Mouse (Mus musculus) heart, embryonic 11.5 days (tissue): Measurements from ENCODE around the gene Art4. TPM values are rescaled to one million over a fixed set of nuclear protein-coding genes. Genes with fewer than 3 reads are reported as not detected.

ENCODE experiments used
- ATAC-seq: fragments of 200-750 bp; cut with Nextera tagmentation; replicated peaks from 2 replicates; pipeline ENCODE4 v1.8.0; 2017; ENCODE audit warnings: moderate library complexity; ENCODE audit not compliant: insufficient number of reproducible peaks, low FRiP score, low TSS enrichment
- H3K27ac ChIP-seq: fragments of 300-500 bp; sonication (generic); 2 replicates; pipeline ENCODE4 v1.5.1; 2014; ENCODE audit warnings: mild to moderate bottlenecking, low read depth, low read length
- H3K27me3 ChIP-seq: fragments of 300-500 bp; sonication (generic); 2 replicates; pipeline ENCODE4 v1.6.1; 2014; ENCODE audit warnings: mild to moderate bottlenecking, low read length, mixed read lengths; ENCODE audit not compliant: control insufficient read depth, insufficient read depth
- H3K36me3 ChIP-seq: fragments of 300-500 bp; sonication (generic); 2 replicates; pipeline ENCODE4 v1.6.1; 2014; ENCODE audit warnings: mild to moderate bottlenecking, low read length, moderate library complexity, mixed read lengths; ENCODE audit not compliant: control insufficient read depth, insufficient read depth
- H3K4me1 ChIP-seq: fragments of 300-500 bp; sonication (generic); 2 replicates; pipeline ENCODE4 v1.6.1; 2014; ENCODE audit warnings: low read length; ENCODE audit not compliant: control insufficient read depth, insufficient read depth
- H3K4me2 ChIP-seq: fragments of 300-500 bp; sonication (generic); 2 replicates; pipeline ENCODE4 v1.6.1; 2014; ENCODE audit warnings: mild to moderate bottlenecking, moderate library complexity
- H3K4me3 ChIP-seq: fragments of 300-500 bp; sonication (generic); 2 replicates; pipeline ENCODE4 v1.5.1; 2014; ENCODE audit warnings: low read depth, low read length
- H3K9ac ChIP-seq: fragments of 300-500 bp; sonication (generic); 2 replicates; pipeline ENCODE4 v1.6.1; 2014; ENCODE audit warnings: mild to moderate bottlenecking, low read depth, low read length, moderate library complexity
- H3K9me3 ChIP-seq: fragments of 300-500 bp; sonication (generic); replicated peaks from 2 replicates; pipeline ENCODE4 v1.6.1; 2016; ENCODE audit warnings: low read length; ENCODE audit not compliant: control insufficient read depth
- WGBS: fragments of 180-500 bp; shearing (Covaris S2); extraction: QIAGEN DNeasy Blood & Tissue Kit; methylation state at CpG from one replicate; pipeline ENCODE4 v1.1.7; 2014; ENCODE audit not compliant: insufficient replicate concordance; 5-methylcytosine and 5-hydroxymethylcytosine counted together
- polyA plus RNA-seq: library from polyadenylated mRNA; unstranded; fragments of >200 nt; fragmentation: Nextera tagmentation; extraction: Ambion mirVana; gene quantifications from 2 replicates; pipeline ENCODE4 v1.2.1, GENCODE M21; 2014

Art4 gene
- polyA plus RNA-seq = 13.2 and 15.1 TPM in 2 replicates

DNA sequence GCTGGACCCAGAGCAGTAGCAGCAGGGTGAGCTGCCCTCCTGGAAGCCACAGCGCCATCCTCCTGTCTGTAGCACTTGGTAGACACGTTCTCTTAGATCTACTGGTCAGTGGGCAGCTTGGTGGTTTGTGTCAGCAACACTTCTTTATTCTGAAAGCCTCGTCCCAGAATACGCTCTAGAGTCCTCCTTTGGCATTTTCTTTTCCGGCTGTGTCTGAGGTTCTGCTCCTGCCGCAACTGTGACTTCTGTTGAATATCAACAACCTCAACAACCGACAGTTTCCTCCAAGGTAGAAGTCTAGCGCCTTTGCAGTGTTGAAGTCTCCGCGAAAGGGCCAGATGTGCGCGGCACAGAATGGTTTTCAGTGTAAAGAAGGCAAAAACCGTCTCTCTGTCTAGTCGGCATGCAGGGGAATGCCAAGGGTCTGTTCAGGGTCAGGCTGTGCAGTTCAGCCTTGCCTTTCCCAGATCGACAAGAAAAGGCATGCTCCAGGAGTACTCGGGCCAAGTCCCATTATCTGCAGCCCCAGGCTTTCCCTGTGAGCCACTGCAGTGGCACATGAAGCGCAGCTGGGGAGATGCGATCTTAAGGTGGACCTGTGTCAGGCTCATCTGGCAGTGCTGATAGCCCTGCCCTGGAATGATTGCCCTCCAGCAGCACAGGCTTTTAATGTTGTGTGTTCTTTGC is at the start of gene Art4:
TSS of gene Art4 (minus strand) at position 548 of the 687 bp plus-strand sequence.
- Histone ChIP-seq H3K27me3 (no peaks in the 10 kb centered on the region), H3K9me3 (no peaks in the 10 kb centered on the region), H3K27ac (peak within 1 kb of the TSS; percentile 97), H3K36me3 (no peaks in the 10 kb centered on the region), H3K9ac (peak within 1 kb of the TSS; percentile 75), H3K4me1 (peaks cover 48% of the 10 kb centered on the region), H3K4me3 (peak within 1 kb of the TSS; percentile 38), H3K4me2 (peak within 1 kb of the TSS; percentile 57)
- 18% methylated on average over 18 of the region's 18 CpGs for WGBS
- peak; percentile 87 for ATAC-seq

DNA sequence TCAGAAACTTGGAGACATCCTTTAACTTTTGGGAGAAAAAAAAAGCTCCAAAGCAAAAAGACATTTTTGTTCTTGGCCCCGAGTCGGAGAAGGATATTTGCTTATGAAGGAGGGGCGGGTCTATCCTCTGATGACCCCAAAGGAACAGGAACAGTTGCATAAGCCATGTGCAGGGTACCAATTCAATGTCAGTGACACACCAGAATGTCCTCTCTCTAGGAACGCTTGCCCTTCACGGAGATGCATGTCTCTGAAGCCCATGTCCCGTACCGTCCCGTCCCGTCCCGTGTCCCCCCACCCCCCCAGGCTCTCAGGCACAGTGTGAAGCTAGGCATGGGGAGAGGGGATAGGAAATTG is 49.4 kb upstream of the Art4 start:
- no peaks in the 10 kb centered on the region for H3K27me3 ChIP-seq
- 78% methylated on average over 10 of the region's 10 CpGs for WGBS
- H3K4me3 ChIP-seq = no peak overlapping the region
- H3K4me2 ChIP-seq = no peak overlapping the region
- no peaks in the 10 kb centered on the region for H3K36me3 ChIP-seq
- H3K9me3 ChIP-seq = no peaks in the 10 kb centered on the region
- H3K4me1 ChIP-seq = peaks cover 12% of the 10 kb centered on the region
- H3K27ac ChIP-seq = no peak overlapping the region
- ATAC-seq = no peak
- no peak overlapping the region for H3K9ac ChIP-seq

GRCm38 (mm10) chr6:136906283-136906936 is 48.9 kb upstream of the Art4 start:
- H3K27ac ChIP-seq = no peak overlapping the region
- no peaks in the 10 kb centered on the region for H3K9me3 ChIP-seq
- peaks cover 12% of the 10 kb centered on the region for H3K4me1 ChIP-seq
- no peak overlapping the region for H3K9ac ChIP-seq
- no peaks in the 10 kb centered on the region for H3K36me3 ChIP-seq
- no peaks in the 10 kb centered on the region for H3K27me3 ChIP-seq
- H3K4me2 ChIP-seq = no peak overlapping the region
- no peak overlapping the region for H3K4me3 ChIP-seq
- WGBS = 74% methylated on average over 19 of the region's 19 CpGs
- ATAC-seq = no peak

- H3K4me2 ChIP-seq = no peak overlapping the region
- 71% methylated on average over 8 of the region's 8 CpGs for WGBS
- no peak overlapping the region for H3K9ac ChIP-seq
- H3K9me3 ChIP-seq = no peaks in the 10 kb centered on the region
- H3K4me3 ChIP-seq = no peak overlapping the region
- no peaks in the 10 kb centered on the region for H3K36me3 ChIP-seq
- H3K27me3 ChIP-seq = no peaks in the 10 kb centered on the region
- H3K27ac ChIP-seq = no peak overlapping the region
- no peak for ATAC-seq
- peaks cover 6% of the 10 kb centered on the region; the same call in 1 of the 2 replicates for H3K4me1 ChIP-seq
Measured at GRCm38 (mm10) chr6:136903885-136904470, 46.4 kb upstream of the Art4 start.

DNA sequence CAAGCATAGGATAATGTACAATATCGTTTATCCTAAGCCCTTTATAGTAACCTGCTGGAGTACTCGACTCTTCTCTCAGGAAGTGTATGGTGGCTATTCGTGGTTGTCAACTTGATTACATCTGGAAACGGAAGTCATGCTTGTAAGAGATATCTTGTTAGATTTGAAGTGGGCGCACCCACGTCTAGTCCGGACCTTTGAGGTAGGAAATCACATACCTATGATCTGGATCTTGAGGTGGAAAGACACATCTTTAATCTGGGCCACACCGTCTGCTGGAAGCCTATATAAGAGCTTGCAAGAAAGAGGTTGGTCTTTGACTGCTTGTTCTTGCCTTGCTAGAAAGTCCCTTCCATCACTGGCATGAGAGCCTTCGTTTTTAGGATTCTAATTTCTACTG is 45.0 kb upstream of the Art4 start:
- H3K4me2 ChIP-seq = no peak overlapping the region
- H3K9ac ChIP-seq = no peak overlapping the region
- no peak overlapping the region for H3K4me3 ChIP-seq
- H3K4me1 ChIP-seq = peaks cover 21% of the 10 kb centered on the region
- H3K36me3 ChIP-seq = no peaks in the 10 kb centered on the region
- 82% methylated on average over 9 of the region's 9 CpGs for WGBS
- no peaks in the 10 kb centered on the region for H3K9me3 ChIP-seq
- no peak for ATAC-seq
- H3K27ac ChIP-seq = no peak overlapping the region
- no peaks in the 10 kb centered on the region for H3K27me3 ChIP-seq

GRCm38 (mm10) chr6:136901010-136901409 is 43.5 kb upstream of the Art4 start:
- no peak overlapping the region for H3K4me2 ChIP-seq
- WGBS = 66% methylated on average over 2 of the region's 2 CpGs
- no peak for ATAC-seq
- no peak overlapping the region for H3K4me3 ChIP-seq
- H3K27me3 ChIP-seq = no peaks in the 10 kb centered on the region
- no peak overlapping the region for H3K9ac ChIP-seq
- H3K27ac ChIP-seq = no peak overlapping the region
- no peaks in the 10 kb centered on the region for H3K9me3 ChIP-seq
- no peaks in the 10 kb centered on the region for H3K36me3 ChIP-seq
- peaks cover 21% of the 10 kb centered on the region for H3K4me1 ChIP-seq

DNA sequence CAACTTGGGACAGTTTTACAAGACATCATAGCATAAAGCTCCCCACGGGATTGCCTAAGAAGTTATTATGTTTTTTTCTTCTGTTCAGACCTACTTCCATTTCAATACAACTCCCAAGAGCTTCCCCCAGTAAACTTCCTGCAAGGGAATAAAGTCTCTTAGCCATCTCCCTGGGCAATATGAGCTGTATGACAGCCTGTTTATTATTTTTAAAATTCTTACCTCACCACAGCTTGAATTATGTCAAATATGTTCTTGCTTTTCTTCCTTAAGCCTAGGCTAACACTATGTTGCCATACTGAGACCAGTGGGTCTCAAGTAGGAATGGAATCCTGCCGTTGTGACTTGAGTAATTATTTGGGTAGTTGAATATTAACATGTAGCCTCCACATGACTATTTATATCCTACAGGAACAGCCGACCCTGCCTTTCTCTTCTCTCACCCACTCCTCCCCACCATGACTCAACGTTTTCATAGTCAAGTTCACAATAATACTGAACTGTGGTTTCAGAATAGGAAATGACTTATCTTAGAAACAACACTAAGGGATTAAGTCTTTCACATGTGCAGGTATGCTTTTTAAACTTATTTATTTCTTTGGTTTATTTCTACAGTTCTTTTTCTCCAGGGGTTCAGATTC is 43.0 kb upstream of the Art4 start:
- no peaks in the 10 kb centered on the region for H3K36me3 ChIP-seq
- H3K27ac ChIP-seq = no peak overlapping the region
- H3K9ac ChIP-seq = no peak overlapping the region
- peaks cover 21% of the 10 kb centered on the region for H3K4me1 ChIP-seq
- no peak overlapping the region for H3K4me2 ChIP-seq
- no peak for ATAC-seq
- no peaks in the 10 kb centered on the region for H3K27me3 ChIP-seq
- 49% methylated on average over 4 of the region's 4 CpGs for WGBS
- H3K9me3 ChIP-seq = no peaks in the 10 kb centered on the region
- H3K4me3 ChIP-seq = no peak overlapping the region

DNA sequence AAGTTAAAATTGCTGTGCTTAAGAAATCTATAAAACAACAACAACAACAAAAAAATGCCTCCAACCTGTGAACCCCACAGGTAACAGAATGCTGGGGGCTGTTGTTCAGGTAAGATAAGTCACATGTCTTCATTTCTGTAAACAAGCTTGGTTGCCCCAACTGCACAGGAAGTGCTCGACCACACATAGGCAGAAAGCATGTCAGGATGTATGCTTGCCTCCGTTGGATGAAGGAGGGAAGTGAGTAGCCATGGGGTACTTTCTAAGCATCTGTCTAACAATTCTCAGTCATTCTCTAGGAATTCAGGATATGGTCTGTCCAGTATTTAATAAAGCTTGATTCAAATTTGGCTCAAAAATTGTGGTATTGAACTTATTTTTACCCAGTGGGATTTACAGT is 41.4 kb upstream of the Art4 start:
- Histone ChIP-seq H3K9ac (no peak overlapping the region), H3K36me3 (no peaks in the 10 kb centered on the region), H3K4me3 (no peak overlapping the region), H3K27me3 (no peaks in the 10 kb centered on the region), H3K4me1 (peaks cover 24% of the 10 kb centered on the region), H3K27ac (peak overlapping the region; percentile 74; the same call in 1 of the 2 replicates), H3K4me2 (no peak overlapping the region), H3K9me3 (no peaks in the 10 kb centered on the region)
- WGBS = 51% methylated on average over 2 of the region's 2 CpGs
- no peak for ATAC-seq
